Mouse (Mus musculus): Measurements from ENCODE around the gene Hexa. TPM values are rescaled to one million over a fixed set of nuclear protein-coding genes. Genes with fewer than 3 reads are reported as not detected.

Hexa gene
- 952 and 993 TPM in 2 replicates for polyA plus RNA-seq (2012; ENCODE audit: insufficient read depth, insufficient read length, missing spikeins)

DNA sequence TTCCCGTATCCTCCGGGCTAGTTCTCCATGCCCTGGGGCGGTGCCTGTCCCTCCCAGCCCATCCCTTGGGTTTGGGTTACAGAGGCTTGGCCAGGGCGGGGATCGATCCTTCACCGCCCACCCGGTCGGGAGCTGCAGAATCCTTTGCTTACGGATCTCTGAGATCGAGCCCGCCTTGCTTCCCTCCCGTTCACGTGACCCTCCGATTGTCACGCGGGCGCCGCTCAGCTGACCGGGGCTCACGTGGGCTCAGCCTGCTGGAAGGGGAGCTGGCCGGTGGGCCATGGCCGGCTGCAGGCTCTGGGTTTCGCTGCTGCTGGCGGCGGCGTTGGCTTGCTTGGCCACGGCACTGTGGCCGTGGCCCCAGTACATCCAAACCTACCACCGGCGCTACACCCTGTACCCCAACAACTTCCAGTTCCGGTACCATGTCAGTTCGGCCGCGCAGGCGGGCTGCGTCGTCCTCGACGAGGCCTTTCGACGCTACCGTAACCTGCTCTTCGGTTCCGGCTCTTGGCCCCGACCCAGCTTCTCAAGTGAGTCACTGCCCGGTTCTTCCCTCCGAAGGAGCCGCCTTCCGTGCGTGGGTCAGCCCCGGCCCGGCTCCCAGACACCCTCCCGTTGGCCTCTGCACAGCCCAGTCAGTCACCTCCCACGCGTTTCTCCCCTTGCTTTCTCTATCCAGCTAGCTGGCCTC, at the start of gene Hexa, which contains the start of gene Tmem202:
TSS of gene Hexa (plus strand) at position 100 of the 697 bp plus-strand sequence.
TSS of gene Tmem202 (minus strand) at position 407 of the 697 bp plus-strand sequence.
- H3K4me3 ChIP-seq (ENCODE audit: insufficient read depth, low read length), result peak within 1 kb of the TSS; percentile 91
- H3K27ac ChIP-seq (ENCODE audit: insufficient read depth, low read depth, low read length), result peak within 1 kb of the TSS; percentile 99
- TF ChIP-seq POLR2A (IDR thresholded peaks at IDR 0.05; ENCODE audit: borderline replicate concordance, low read depth, low read length) (no peak; the same call in 1 of the 2 replicates), CTCF (IDR thresholded peaks at IDR 0.05; ENCODE audit: low read depth, low read length) (no peak)
- H3K4me1 ChIP-seq (ENCODE audit: control insufficient read depth, insufficient read depth, low read length), result peaks cover 42% of the 10 kb centered on the region

DNA sequence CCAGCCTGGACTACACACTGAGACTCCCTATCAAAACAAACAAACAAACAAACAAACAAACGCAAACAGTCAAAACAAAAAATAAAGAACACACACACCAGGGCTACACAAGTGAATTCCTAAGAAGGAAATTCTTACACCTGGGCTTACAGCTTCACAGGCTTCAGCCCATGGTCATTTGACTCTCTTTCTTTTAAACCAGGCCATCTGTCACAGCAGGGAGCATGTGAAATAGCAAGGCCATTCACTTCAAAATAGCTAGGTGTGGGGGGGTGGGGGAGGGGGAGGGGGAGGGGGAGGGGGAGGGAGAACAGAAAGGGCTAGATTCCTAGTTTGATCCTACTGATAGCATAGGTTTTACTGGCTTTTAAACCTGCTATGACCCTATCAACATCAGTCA, 31.2 kb upstream of the Hexa start:
- no peaks in the 10 kb centered on the region for H3K4me1 ChIP-seq (ENCODE audit: control insufficient read depth, insufficient read depth, low read length)
- TF ChIP-seq POLR2A (IDR thresholded peaks at IDR 0.05; ENCODE audit: borderline replicate concordance, low read depth, low read length) (no peak), CTCF (IDR thresholded peaks at IDR 0.05; ENCODE audit: low read depth, low read length) (no peak)
- H3K4me3 ChIP-seq (ENCODE audit: insufficient read depth, low read length), result no peak overlapping the region
- no peak overlapping the region for H3K27ac ChIP-seq (ENCODE audit: insufficient read depth, low read depth, low read length)

DNA sequence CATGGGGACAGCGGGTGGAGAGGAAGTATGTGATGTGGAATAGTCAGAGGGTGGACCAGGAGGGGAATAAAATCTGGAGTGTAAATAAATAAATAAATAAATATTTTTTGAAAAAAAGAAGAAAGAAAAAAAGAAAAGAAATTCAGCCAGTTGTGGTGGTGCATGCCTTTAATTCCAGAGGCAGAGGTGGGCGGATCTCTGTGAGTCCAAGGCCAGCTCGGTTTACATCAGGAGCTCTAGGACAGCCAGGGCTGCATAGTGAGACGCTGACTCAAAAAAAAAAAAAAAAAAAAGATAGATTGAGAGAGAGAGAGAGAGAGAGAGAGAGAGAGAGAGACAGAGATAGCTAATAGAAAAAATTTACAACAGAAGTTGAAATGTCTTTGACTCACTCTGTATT, 27.0 kb upstream of the Hexa start:
- no peaks in the 10 kb centered on the region for H3K4me1 ChIP-seq (ENCODE audit: control insufficient read depth, insufficient read depth, low read length)
- no peak overlapping the region for H3K4me3 ChIP-seq (ENCODE audit: insufficient read depth, low read length)
- H3K27ac ChIP-seq (ENCODE audit: insufficient read depth, low read depth, low read length), result no peak overlapping the region
- TF ChIP-seq CTCF (IDR thresholded peaks at IDR 0.05; ENCODE audit: low read depth, low read length) (no peak), POLR2A (IDR thresholded peaks at IDR 0.05; ENCODE audit: borderline replicate concordance, low read depth, low read length) (no peak)

DNA sequence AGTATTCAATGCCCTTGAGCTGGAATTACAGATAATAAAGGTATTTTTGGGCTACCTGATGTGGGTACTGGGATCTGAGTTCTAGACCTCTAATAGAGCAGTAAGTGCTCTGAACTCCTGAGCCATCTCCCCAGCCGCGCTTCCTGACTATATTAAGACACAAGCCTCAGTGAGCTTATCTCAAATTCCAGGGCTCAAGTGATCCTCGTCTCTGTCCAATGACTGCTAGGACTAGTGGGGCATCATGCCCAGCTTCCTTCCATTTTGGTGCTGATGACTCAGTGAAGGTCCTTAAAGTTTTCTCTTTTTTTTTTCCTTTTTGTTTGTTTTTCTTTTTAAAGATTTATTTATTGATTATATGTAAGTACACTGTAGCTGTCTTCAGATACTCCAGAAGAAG, 24.3 kb upstream of the Hexa start:
- TF ChIP-seq POLR2A (IDR thresholded peaks at IDR 0.05; ENCODE audit: borderline replicate concordance, low read depth, low read length), result no peak
- TF ChIP-seq CTCF (IDR thresholded peaks at IDR 0.05; ENCODE audit: low read depth, low read length), result no peak

DNA sequence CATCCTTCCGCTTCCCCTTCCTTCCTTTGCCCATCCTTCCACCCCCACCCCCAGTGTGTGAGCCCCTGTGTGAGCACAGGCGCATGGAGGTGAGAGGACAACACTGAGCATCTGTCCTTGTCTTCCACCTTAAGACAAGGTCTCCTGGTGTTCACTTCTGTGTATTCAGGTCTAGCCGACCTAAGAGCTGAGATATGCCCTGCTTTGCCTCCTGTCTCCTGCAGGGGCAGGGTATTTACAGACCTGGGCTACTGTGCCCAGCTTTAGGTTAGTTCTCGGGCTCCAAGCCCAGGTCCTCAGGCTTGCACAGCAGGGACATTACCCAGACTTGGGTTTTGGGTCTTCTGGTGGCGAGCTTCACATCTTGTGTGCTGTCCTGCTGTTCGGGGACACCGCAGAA, 22.2 kb upstream of the Hexa start:
- TF ChIP-seq CTCF (IDR thresholded peaks at IDR 0.05; ENCODE audit: low read depth, low read length) (no peak), POLR2A (IDR thresholded peaks at IDR 0.05; ENCODE audit: borderline replicate concordance, low read depth, low read length) (no peak)
- H3K4me3 ChIP-seq (ENCODE audit: insufficient read depth, low read length), result no peak overlapping the region
- peaks cover 9% of the 10 kb centered on the region for H3K4me1 ChIP-seq (ENCODE audit: control insufficient read depth, insufficient read depth, low read length)
- H3K27ac ChIP-seq (ENCODE audit: insufficient read depth, low read depth, low read length), result no peak overlapping the region

More for the DNA sequence above, 24.3 kb upstream of the Hexa start:
- peaks cover 9% of the 10 kb centered on the region for H3K4me1 ChIP-seq (ENCODE audit: control insufficient read depth, insufficient read depth, low read length)
- H3K4me3 ChIP-seq (ENCODE audit: insufficient read depth, low read length), result no peak overlapping the region
- H3K27ac ChIP-seq (ENCODE audit: insufficient read depth, low read depth, low read length), result no peak overlapping the region

DNA sequence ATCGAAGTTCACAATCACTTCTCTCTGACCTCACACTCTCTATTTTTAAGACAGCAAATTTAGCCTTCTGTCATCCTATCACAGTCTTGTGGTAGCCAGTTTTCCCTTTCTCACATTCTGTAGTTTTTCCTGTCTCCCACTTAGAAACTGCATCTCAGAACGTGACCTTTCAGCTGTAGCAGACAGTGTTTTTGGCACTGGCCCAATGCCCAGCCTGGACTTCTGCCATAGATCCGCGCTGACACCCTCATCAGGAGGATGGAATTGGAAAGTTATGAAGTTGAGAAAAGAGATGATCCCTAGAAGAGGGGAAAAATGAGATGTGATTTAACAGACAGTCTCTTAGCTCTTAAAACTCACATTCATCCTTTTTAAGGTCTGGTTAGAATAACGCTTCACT, 20.4 kb upstream of the Hexa start:
- H3K4me3 ChIP-seq (ENCODE audit: insufficient read depth, low read length), result no peak overlapping the region
- H3K27ac ChIP-seq (ENCODE audit: insufficient read depth, low read depth, low read length), result no peak overlapping the region
- H3K4me1 ChIP-seq (ENCODE audit: control insufficient read depth, insufficient read depth, low read length), result peaks cover 16% of the 10 kb centered on the region
- TF ChIP-seq CTCF (IDR thresholded peaks at IDR 0.05; ENCODE audit: low read depth, low read length) (no peak), POLR2A (IDR thresholded peaks at IDR 0.05; ENCODE audit: borderline replicate concordance, low read depth, low read length) (no peak)

DNA sequence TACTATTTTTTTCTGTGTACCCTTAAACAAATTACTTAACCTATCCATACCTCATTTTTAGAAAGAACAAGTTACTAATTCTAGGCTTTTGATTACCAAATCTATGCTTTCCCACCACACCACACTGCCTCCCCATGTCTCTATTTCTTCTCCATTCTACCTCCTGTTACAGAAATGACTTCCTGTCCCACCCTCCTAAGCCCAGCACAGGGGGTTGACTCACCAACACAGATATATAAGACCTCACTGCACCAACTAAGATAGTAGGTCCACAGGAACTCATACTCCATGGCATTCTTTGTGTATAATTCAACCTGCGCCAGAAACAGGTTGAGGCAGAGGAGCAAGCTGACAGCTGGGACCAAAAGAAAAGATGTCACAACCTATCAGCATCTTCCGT, 19.9 kb upstream of the Hexa start:
- H3K4me1 ChIP-seq (ENCODE audit: control insufficient read depth, insufficient read depth, low read length), result peaks cover 16% of the 10 kb centered on the region
- no peak overlapping the region for H3K27ac ChIP-seq (ENCODE audit: insufficient read depth, low read depth, low read length)
- TF ChIP-seq POLR2A (IDR thresholded peaks at IDR 0.05; ENCODE audit: borderline replicate concordance, low read depth, low read length) (no peak), CTCF (IDR thresholded peaks at IDR 0.05; ENCODE audit: low read depth, low read length) (no peak)
- no peak overlapping the region for H3K4me3 ChIP-seq (ENCODE audit: insufficient read depth, low read length)

DNA sequence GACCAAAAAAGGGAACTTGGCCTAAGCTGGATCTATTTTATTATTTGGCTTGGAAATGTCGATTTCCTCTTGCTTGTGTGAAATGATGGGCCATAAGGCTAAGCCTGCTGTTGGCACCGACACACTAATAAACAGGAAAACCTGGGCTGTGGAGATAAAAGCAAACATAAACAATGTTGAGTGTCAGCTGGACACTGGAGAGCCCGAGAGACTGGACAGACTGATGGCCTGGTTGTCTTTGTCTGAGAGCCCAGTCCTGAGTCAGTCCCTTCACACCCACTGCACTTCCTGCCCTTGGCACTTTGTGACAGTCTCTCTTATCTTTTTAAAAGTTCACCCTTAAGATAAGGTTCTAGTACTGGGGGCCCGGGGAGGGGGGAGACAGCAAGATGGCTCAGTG, 16.4 kb upstream of the Hexa start:
- Histone ChIP-seq H3K27ac (ENCODE audit: insufficient read depth, low read depth, low read length) (no peak overlapping the region), H3K4me1 (ENCODE audit: control insufficient read depth, insufficient read depth, low read length) (peaks cover 22% of the 10 kb centered on the region), H3K4me3 (ENCODE audit: insufficient read depth, low read length) (no peak overlapping the region)
- TF ChIP-seq CTCF (IDR thresholded peaks at IDR 0.05; ENCODE audit: low read depth, low read length), result no peak
- TF ChIP-seq POLR2A (IDR thresholded peaks at IDR 0.05; ENCODE audit: borderline replicate concordance, low read depth, low read length), result no peak

DNA sequence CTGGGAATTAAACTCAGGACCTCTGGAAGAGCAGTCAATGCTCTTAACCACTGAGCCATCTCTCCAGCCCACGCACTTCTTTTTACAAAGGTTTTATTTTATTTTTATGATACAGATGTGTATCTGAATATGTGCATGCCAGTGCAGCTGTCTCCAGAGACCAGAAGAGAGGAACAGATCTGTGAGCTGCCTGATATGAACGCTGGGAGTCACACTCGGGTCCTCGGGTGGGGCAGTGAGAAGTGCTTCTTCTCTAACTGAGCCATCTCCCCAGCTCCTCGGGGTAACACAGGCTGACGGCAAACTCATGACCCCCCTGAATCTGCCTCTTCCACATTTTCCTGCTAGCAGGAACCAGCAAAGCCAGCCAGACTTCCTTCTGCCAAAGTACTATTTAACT, 12.6 kb upstream of the Hexa start:
- no peak overlapping the region for H3K4me3 ChIP-seq (ENCODE audit: insufficient read depth, low read length)
- no peak overlapping the region for H3K27ac ChIP-seq (ENCODE audit: insufficient read depth, low read depth, low read length)
- TF ChIP-seq CTCF (IDR thresholded peaks at IDR 0.05; ENCODE audit: low read depth, low read length) (no peak), POLR2A (IDR thresholded peaks at IDR 0.05; ENCODE audit: borderline replicate concordance, low read depth, low read length) (no peak)
- H3K4me1 ChIP-seq (ENCODE audit: control insufficient read depth, insufficient read depth, low read length), result peaks cover 16% of the 10 kb centered on the region

DNA sequence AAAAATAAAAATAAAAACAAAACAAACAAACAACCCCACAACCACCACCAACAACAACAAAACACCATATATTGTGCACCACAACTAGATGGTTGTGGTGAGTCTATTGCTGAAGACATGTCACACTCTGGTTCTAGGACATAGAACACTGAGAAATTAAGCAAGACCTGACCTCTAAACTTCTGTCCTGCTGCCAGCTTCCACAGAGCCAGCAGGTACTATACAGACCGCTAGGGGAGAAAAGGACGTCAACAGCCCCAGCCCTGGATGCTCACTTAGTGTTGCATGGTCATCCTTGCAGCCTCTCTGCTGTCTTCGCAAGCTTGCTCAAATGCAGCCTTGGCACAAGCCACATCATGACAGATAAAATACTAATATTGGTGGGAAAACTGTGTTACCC, 11.8 kb upstream of the Hexa start:
- Histone ChIP-seq H3K4me3 (ENCODE audit: insufficient read depth, low read length) (no peak overlapping the region), H3K4me1 (ENCODE audit: control insufficient read depth, insufficient read depth, low read length) (peaks cover 15% of the 10 kb centered on the region), H3K27ac (ENCODE audit: insufficient read depth, low read depth, low read length) (no peak overlapping the region)
- no peak for TF ChIP-seq CTCF (IDR thresholded peaks at IDR 0.05; ENCODE audit: low read depth, low read length)
- TF ChIP-seq POLR2A (IDR thresholded peaks at IDR 0.05; ENCODE audit: borderline replicate concordance, low read depth, low read length), result no peak

Measured in bone marrow macrophage, adult 2 months (primary cell).